In genomic region chr13:92425758-92426264, GRCm38 (mm10) we compare ENCODE assay signal across 8 mouse cellular contexts. TPM values are rescaled to one million over a fixed set of nuclear protein-coding genes. Genes with fewer than 3 reads are reported as not detected.
DNase-seq lines count a peak whose midpoint lies in the region; ATAC-seq lines count a peak whose summit lies in the region.

Gene Ankrd34b, plus strand, starts transcription at chr13:92425896.

- H3K27me3 ChIP-seq in embryonic facial prominence, embryonic 10.5 days (replicated peaks; ENCODE audit: low read depth, poor library complexity, severe bottlenecking): peaks cover 76% of the 10 kb centered on the region
- H3K27me3 ChIP-seq in liver, embryonic 15.5 days: peaks cover 77% of the 10 kb centered on the region
- H3K27me3 ChIP-seq in neural tube, embryonic 12.5 days (replicated peaks): peaks cover 55% of the 10 kb centered on the region

- H3K4me3 ChIP-seq in embryonic facial prominence, embryonic 10.5 days: peak within 1 kb of the TSS; percentile 75
- peak within 1 kb of the TSS; percentile 39 for H3K4me3 ChIP-seq in liver, embryonic 15.5 days (replicated peaks)
- peak within 1 kb of the TSS; percentile 70 for H3K4me3 ChIP-seq in neural tube, embryonic 12.5 days

- DNase-seq in CD4-positive helper T cell, adult 2 months (ENCODE audit: low read depth, low spot score): peak; percentile 43
- DNase-seq in adrenal gland, adult 2 months: peak; percentile 66
- peak; percentile 74 for DNase-seq in embryonic facial prominence, embryonic 10.5 days (ENCODE audit: low spot score)
- peak; percentile 5 to 27 for DNase-seq in heart, postnatal 14 days
- peak; percentile 65 to 73 for DNase-seq in kidney, postnatal 4 days
- peak; percentile 41 for DNase-seq in thymus, postnatal 25 days

- H3K9ac ChIP-seq in liver, embryonic 15.5 days: no peak within 1 kb of the TSS
- H3K9ac ChIP-seq in neural tube, embryonic 12.5 days: peak within 1 kb of the TSS; percentile 65

- peak within 1 kb of the TSS; percentile 62 for H3K4me2 ChIP-seq in liver, embryonic 15.5 days
- H3K4me2 ChIP-seq in neural tube, embryonic 12.5 days (replicated peaks): peak within 1 kb of the TSS; percentile 100

- no peak for ATAC-seq in liver, embryonic 15.5 days (ENCODE audit: insufficient read depth)
- peak; percentile 88 for ATAC-seq in neural tube, embryonic 12.5 days (ENCODE audit: low FRiP score, low read depth)

- intact Hi-C loops in heart, postnatal 14 days (cut with DNase I): no loop called here

- no peaks in the 10 kb centered on the region for H3K36me3 ChIP-seq in embryonic facial prominence, embryonic 10.5 days (replicated peaks)
- H3K36me3 ChIP-seq in liver, embryonic 15.5 days (replicated peaks): no peaks in the 10 kb centered on the region
- H3K36me3 ChIP-seq in neural tube, embryonic 12.5 days: no peaks in the 10 kb centered on the region

- no peaks in the 10 kb centered on the region for H3K9me3 ChIP-seq in embryonic facial prominence, embryonic 10.5 days
- no peaks in the 10 kb centered on the region for H3K9me3 ChIP-seq in liver, embryonic 15.5 days (replicated peaks)
- H3K9me3 ChIP-seq in neural tube, embryonic 12.5 days: no peaks in the 10 kb centered on the region

- under 1% methylated on average over 54 of the region's 54 CpGs for WGBS in embryonic facial prominence, embryonic 10.5 days
- under 1% methylated on average over 54 of the region's 54 CpGs for WGBS in liver, embryonic 15.5 days (ENCODE audit: insufficient replicate concordance)
- WGBS in neural tube, embryonic 12.5 days: under 1% methylated on average over 50 of the region's 54 CpGs

- no peak within 1 kb of the TSS; the same call in 1 of the 2 replicates for H3K27ac ChIP-seq in embryonic facial prominence, embryonic 10.5 days (replicated peaks)
- H3K27ac ChIP-seq in liver, embryonic 15.5 days (replicated peaks): no peak within 1 kb of the TSS
- H3K27ac ChIP-seq in neural tube, embryonic 12.5 days: no peak within 1 kb of the TSS

- peaks cover 17% of the 10 kb centered on the region for H3K4me1 ChIP-seq in embryonic facial prominence, embryonic 10.5 days
- 0 out of 2 replicates have a peak, but pooled peaks cover 6% of the 10 kb centered on the region for H3K4me1 ChIP-seq in liver, embryonic 15.5 days (replicated peaks)
- peaks cover 14% of the 10 kb centered on the region for H3K4me1 ChIP-seq in neural tube, embryonic 12.5 days

RNA-seq across cellular contexts. Expression of gene Ankrd34b, which starts in this region (rescaled TPM):
- total RNA-seq in adrenal gland, adult 2 months (2021): 1 to 10 TPM; 1.2 to 1.4 TPM
- 0.25 and 0.38 TPM in 2 replicates for polyA plus RNA-seq in adrenal gland, adult 2 months (2012; rRNA removed)
- 0.06 TPM in 1 of 2 replicates, not detected in the other for polyA plus RNA-seq in embryonic facial prominence, embryonic 10.5 days (2016; fragmentation: Nextera tagmentation; extraction: Ambion mirVana)
- under 1 TPM in 1 of 2 experiments, not detected in 1; 0.31 TPM for total RNA-seq in heart, postnatal 14 days (2021)
- 0.03 TPM in 1 of 2 replicates, not detected in the other for polyA plus RNA-seq in liver, embryonic 15.5 days (2015; fragmentation: Nextera tagmentation; extraction: Ambion mirVana)
- 0.45 and 0.52 TPM in 2 replicates for polyA plus RNA-seq in neural tube, embryonic 12.5 days (2016; fragmentation: Nextera tagmentation; extraction: Ambion mirVana)

Comparison
In these comparisons a context has a peak if more than half of its experiments do, and no peak if none do; other contexts are left out.
1. Peak in DNase-seq and H3K4me3 ChIP-seq in embryonic facial prominence, embryonic 10.5 days; RNA of the gene not detected or under 1 TPM.
2. Peak in DNase-seq in heart, postnatal 14 days; RNA of the gene not detected or under 1 TPM.
3. Peak in ATAC-seq, H3K4me3 ChIP-seq, H3K9ac ChIP-seq and H3K4me2 ChIP-seq in neural tube, embryonic 12.5 days; RNA of the gene not detected or under 1 TPM.
4. DNase-seq: peak in every context shown above with its lines; median percentile 74 in embryonic facial prominence, embryonic 10.5 days; 69 in kidney, postnatal 4 days; 66 in adrenal gland, adult 2 months; 43 in CD4-positive helper T cell, adult 2 months; 41 in thymus, postnatal 25 days; 16 in heart, postnatal 14 days.